Mouse (Mus musculus) limb, embryonic 12.5 days (tissue): ENCODE measurements around the gene Cdipt. TPM values are rescaled to one million over a fixed set of nuclear protein-coding genes. Genes with fewer than 3 reads are reported as not detected.

Experiments
- ATAC-seq: fragments of 200-750 bp; cut with Nextera tagmentation; 2 replicates; pipeline ENCODE4 v1.8.0; 2017; ENCODE audit warnings: low read depth, moderate TSS enrichment; ENCODE audit not compliant: insufficient number of reproducible peaks, insufficient read depth, low FRiP score, low TSS enrichment
- H3K27ac ChIP-seq: fragments of 300-500 bp; sonication (generic); 2 replicates; pipeline ENCODE4 v1.5.1; 2016; ENCODE audit warnings: mild to moderate bottlenecking, moderate library complexity
- H3K27me3 ChIP-seq: fragments of 300-500 bp; sonication (generic); 2 replicates; pipeline ENCODE4 v1.6.1; 2016; ENCODE audit warnings: mild to moderate bottlenecking, moderate library complexity
- H3K36me3 ChIP-seq: fragments of 300-500 bp; sonication (generic); 2 replicates; pipeline ENCODE4 v1.6.1; 2016; ENCODE audit warnings: mild to moderate bottlenecking, moderate library complexity
- H3K4me1 ChIP-seq: fragments of 300-500 bp; sonication (generic); replicated peaks from 2 replicates; pipeline ENCODE4 v1.6.1; 2016
- H3K4me2 ChIP-seq: fragments of 300-500 bp; sonication (generic); 2 replicates; pipeline ENCODE4 v1.6.1; 2016; ENCODE audit warnings: mild to moderate bottlenecking, moderate library complexity
- H3K4me3 ChIP-seq: fragments of 300-500 bp; sonication (generic); replicated peaks from 2 replicates; pipeline ENCODE4 v1.5.1; 2016; ENCODE audit warnings: mild to moderate bottlenecking
- H3K9ac ChIP-seq: fragments of 300-500 bp; sonication (generic); replicated peaks from 2 replicates; pipeline ENCODE4 v1.6.1; 2016; ENCODE audit warnings: mild to moderate bottlenecking, moderate library complexity
- H3K9me3 ChIP-seq: fragments of 300-500 bp; sonication (generic); 2 replicates; pipeline ENCODE4 v1.6.1; 2016; ENCODE audit warnings: mild to moderate bottlenecking, moderate library complexity
- WGBS: fragments of 180-500 bp; shearing (Covaris S2); methylation state at CpG from one replicate; pipeline ENCODE4 v1.1.7; 2016; 5-methylcytosine and 5-hydroxymethylcytosine counted together
- polyA plus RNA-seq: library from polyadenylated mRNA; unstranded; fragments of >200 nt; fragmentation: Nextera tagmentation; extraction: Ambion mirVana; gene quantifications from 2 replicates; pipeline ENCODE4 v1.2.1, GENCODE M21; 2016

Cdipt gene
- polyA plus RNA-seq, 1 experiment from 2014 or later = 76.5 TPM

DNA sequence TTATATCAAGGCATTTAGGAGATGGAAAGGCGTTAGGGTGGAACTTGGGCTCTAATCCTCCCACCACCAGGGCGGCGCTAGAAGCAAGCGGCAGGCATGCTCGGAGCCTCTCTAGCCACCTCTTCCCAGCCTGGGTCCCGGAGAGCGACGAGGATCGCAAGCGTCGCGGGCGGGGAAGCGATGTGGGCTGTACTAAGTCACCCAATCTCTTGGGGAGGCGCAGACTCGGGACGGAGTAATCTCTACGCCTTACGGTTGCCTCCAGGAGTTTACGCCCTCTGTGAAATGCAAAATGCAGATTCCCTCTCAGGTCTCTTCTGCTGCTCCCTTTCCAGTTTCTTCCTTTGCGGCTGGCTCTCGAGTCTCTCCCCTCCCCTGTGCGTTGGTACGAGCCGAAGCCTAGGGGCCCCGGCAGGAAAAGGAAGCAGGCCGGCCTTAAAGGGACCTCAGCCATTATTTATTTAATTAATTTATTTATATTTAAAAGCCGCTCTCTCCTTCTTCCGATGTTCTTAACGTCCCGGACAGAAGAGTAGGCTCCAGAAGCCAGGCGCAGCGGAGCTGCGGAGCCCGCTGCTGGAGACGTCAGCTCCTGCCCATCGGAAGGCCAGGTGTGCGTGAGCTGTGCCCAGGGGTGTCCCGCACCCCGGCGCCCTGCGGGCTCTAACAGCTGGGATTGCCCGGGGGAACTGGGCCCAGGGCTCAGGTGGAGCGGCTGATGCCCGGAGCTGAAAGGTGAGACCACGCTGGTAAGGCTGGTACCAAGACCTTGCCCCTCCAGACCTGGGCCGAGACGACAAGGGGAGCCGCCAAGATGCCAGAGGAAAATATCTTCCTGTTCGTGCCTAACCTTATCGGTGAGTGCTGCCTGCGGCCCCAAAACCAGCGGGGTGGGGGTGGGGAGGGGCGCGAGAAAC lies 494 bp downstream of the Cdipt start, which contains the start of gene Cdiptos:
Cdiptos (minus strand) TSS at position 149 of the 917 bp plus-strand sequence.
- WGBS = under 1% methylated on average over 55 of the region's 55 CpGs

GRCm38 (mm10) chr7:126976878-126977459 lies 1.3 kb downstream of the Cdipt start:
- H3K9ac ChIP-seq = peak overlapping the region; percentile 96
- WGBS = 28% methylated on average over 14 of the region's 14 CpGs
- peak overlapping the region; percentile 100 for H3K4me3 ChIP-seq
- peaks cover 37% of the 10 kb centered on the region for H3K36me3 ChIP-seq
- H3K4me1 ChIP-seq = peaks cover 9% of the 10 kb centered on the region; the same call in 1 of the 2 replicates
- ATAC-seq = peak; percentile 2; the same call in 1 of the 2 replicates
- no peaks in the 10 kb centered on the region for H3K9me3 ChIP-seq
- peak overlapping the region; percentile 91 for H3K4me2 ChIP-seq
- H3K27me3 ChIP-seq = no peaks in the 10 kb centered on the region
- peak overlapping the region; percentile 89 for H3K27ac ChIP-seq

More for the DNA sequence above, 494 bp downstream of the Cdipt start, which contains the start of gene Cdiptos:
- no peaks in the 10 kb centered on the region for H3K9me3 ChIP-seq
- peak; percentile 93 for ATAC-seq
- peaks cover 34% of the 10 kb centered on the region for H3K36me3 ChIP-seq
- peaks cover 9% of the 10 kb centered on the region; the same call in 1 of the 2 replicates for H3K4me1 ChIP-seq
- peak within 1 kb of the TSS; percentile 89 for H3K27ac ChIP-seq
- H3K27me3 ChIP-seq = no peaks in the 10 kb centered on the region
- H3K4me3 ChIP-seq = peak within 1 kb of the TSS; percentile 100
- peak within 1 kb of the TSS; percentile 91 for H3K4me2 ChIP-seq
- peak within 1 kb of the TSS; percentile 96 for H3K9ac ChIP-seq

DNA sequence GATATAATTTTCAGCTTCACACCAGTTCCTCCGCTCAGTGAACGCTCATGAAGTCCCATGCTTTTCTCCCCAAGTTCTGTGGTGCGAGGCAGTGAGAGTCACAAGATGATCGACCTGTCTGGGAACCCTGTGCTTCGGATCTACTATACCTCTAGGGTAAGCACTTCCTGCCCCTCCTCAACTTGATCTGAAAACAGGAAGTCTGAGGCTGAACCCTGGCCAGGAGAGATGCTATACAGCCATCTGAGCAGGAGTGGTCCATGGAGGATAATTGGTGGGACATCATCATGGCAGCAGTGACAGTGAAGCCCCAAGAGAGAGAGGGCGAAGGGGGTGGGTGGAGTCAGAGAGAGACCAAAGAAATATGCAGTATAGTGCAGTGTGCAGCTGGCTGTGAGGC lies 3.1 kb downstream of the Cdipt start:
- H3K36me3 ChIP-seq = peaks cover 37% of the 10 kb centered on the region
- H3K4me2 ChIP-seq = no peak overlapping the region
- no peaks in the 10 kb centered on the region for H3K27me3 ChIP-seq
- 95% methylated on average over 6 of the region's 6 CpGs for WGBS
- ATAC-seq = no peak
- H3K9me3 ChIP-seq = no peaks in the 10 kb centered on the region
- H3K4me3 ChIP-seq = no peak overlapping the region
- H3K27ac ChIP-seq = no peak overlapping the region
- H3K4me1 ChIP-seq = peaks cover 9% of the 10 kb centered on the region; the same call in 1 of the 2 replicates
- no peak overlapping the region for H3K9ac ChIP-seq

- H3K9ac ChIP-seq = no peak overlapping the region
- H3K4me1 ChIP-seq = peaks cover 11% of the 10 kb centered on the region; the same call in 1 of the 2 replicates
- H3K27me3 ChIP-seq = no peaks in the 10 kb centered on the region
- no peak for ATAC-seq
- H3K36me3 ChIP-seq = peaks cover 37% of the 10 kb centered on the region
- WGBS = 82% methylated on average over 2 of the region's 2 CpGs
- no peak overlapping the region for H3K27ac ChIP-seq
- no peaks in the 10 kb centered on the region for H3K9me3 ChIP-seq
- no peak overlapping the region for H3K4me3 ChIP-seq
- no peak overlapping the region for H3K4me2 ChIP-seq
Observed at GRCm38 (mm10) chr7:126981601-126982000, 5.9 kb downstream of the Cdipt start.

GRCm38 (mm10) chr7:126982054-126982453 lies 6.3 kb downstream of the Cdipt start:
- H3K27ac ChIP-seq = no peak overlapping the region
- no peaks in the 10 kb centered on the region for H3K27me3 ChIP-seq
- peaks cover 8% of the 10 kb centered on the region; the same call in 1 of the 2 replicates for H3K4me1 ChIP-seq
- H3K4me3 ChIP-seq = no peak overlapping the region
- peaks cover 37% of the 10 kb centered on the region for H3K36me3 ChIP-seq
- no peak for ATAC-seq
- no peak overlapping the region for H3K9ac ChIP-seq
- H3K4me2 ChIP-seq = no peak overlapping the region
- H3K9me3 ChIP-seq = no peaks in the 10 kb centered on the region
- 91% methylated on average over 4 of the region's 4 CpGs for WGBS

GRCm38 (mm10) chr7:126983113-126983512 lies 7.4 kb downstream of the Cdipt start:
- WGBS = 80% methylated on average over 7 of the region's 7 CpGs
- Histone ChIP-seq H3K4me3 (no peak overlapping the region), H3K4me2 (no peak overlapping the region), H3K9ac (no peak overlapping the region), H3K36me3 (peaks cover 32% of the 10 kb centered on the region), H3K27me3 (no peaks in the 10 kb centered on the region), H3K4me1 (0 out of 2 replicates have a peak, but pooled peaks cover 4% of the 10 kb centered on the region), H3K27ac (no peak overlapping the region), H3K9me3 (no peaks in the 10 kb centered on the region)
- no peak for ATAC-seq

DNA sequence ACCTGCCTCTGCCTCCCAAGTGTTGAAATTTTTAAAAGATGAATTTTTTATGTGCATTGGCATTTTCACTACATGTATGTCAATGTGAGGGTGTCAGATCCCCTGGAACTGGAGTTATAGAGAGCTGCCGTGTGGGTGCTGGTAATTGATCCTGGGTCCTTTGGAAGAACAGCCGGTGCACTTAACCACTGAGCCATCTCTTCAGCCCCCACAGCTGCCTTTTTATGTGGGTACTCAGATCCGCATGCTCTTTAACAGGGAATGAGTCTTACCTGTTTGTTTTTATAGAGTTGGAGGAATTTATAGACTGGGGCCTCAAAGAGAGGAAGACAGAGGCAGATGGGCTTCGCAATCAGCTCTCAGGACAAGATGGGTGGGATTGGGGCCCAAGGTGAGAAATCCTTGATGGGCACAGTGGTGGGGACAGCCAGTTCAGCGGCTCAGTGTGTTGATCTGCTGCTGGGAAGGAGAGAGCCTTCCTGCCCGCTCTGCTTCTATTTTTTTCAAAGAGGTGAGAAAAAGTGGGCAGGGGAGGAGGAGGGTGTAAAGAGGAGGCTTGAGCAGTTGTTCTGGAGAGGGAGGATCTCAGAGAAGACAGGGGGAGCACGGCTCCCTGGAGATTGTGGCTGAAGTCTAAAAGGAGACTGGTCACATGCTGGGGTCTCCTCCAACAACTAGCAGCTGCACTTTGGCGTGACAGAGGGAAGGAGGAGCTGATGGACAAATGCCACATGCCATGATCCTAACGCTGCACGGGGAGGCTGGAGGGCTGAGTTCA lies 9.1 kb downstream of the Cdipt start:
- H3K9ac ChIP-seq = no peak overlapping the region
- ATAC-seq = no peak
- WGBS = 33% methylated on average over 10 of the region's 10 CpGs

GRCm38 (mm10) chr7:126986319-126986718 lies 10.6 kb downstream of the Cdipt start:
- Histone ChIP-seq H3K9me3 (no peaks in the 10 kb centered on the region), H3K4me2 (no peak overlapping the region), H3K27ac (no peak overlapping the region), H3K9ac (no peak overlapping the region), H3K4me3 (no peak overlapping the region), H3K27me3 (no peaks in the 10 kb centered on the region), H3K36me3 (peaks cover 2% of the 10 kb centered on the region; the same call in 1 of the 2 replicates), H3K4me1 (0 out of 2 replicates have a peak, but pooled peaks cover 4% of the 10 kb centered on the region)
- ATAC-seq = no peak
- WGBS = 42% methylated on average over 9 of the region's 9 CpGs

More for the DNA sequence above, 9.1 kb downstream of the Cdipt start:
- Histone ChIP-seq H3K27me3 (no peaks in the 10 kb centered on the region), H3K4me2 (no peak overlapping the region), H3K36me3 (peaks cover 15% of the 10 kb centered on the region), H3K4me3 (no peak overlapping the region), H3K9me3 (no peaks in the 10 kb centered on the region), H3K27ac (no peak overlapping the region), H3K4me1 (0 out of 2 replicates have a peak, but pooled peaks cover 4% of the 10 kb centered on the region)

DNA sequence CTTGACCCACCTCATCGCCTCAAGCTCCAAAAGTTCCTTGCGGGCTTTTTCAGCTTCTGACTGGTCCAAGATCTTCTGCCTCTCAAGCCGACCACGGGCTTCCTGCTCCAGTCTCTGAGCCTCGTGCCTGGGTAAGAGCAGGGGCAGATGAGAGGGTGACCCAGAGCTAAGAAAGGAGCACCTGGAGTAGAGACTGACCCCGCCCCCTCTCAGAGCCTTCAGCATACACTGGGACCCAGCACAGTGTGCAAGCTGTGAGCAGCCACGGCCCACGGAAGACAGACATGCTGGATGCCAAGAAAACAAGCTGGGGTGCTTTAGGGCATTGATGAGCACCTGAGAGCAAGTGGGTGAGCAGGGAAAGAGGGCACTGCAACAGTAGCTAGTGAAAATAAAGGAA lies 13.1 kb downstream of the Cdipt start:
- no peak overlapping the region; the same call in 1 of the 2 replicates for H3K9ac ChIP-seq
- no peaks in the 10 kb centered on the region for H3K9me3 ChIP-seq
- 76% methylated on average over 8 of the region's 8 CpGs for WGBS
- H3K27ac ChIP-seq = no peak overlapping the region
- H3K27me3 ChIP-seq = no peaks in the 10 kb centered on the region
- H3K36me3 ChIP-seq = no peaks in the 10 kb centered on the region
- H3K4me2 ChIP-seq = no peak overlapping the region
- no peak for ATAC-seq
- H3K4me3 ChIP-seq = no peak overlapping the region
- H3K4me1 ChIP-seq = 0 out of 2 replicates have a peak, but pooled peaks cover 4% of the 10 kb centered on the region

DNA sequence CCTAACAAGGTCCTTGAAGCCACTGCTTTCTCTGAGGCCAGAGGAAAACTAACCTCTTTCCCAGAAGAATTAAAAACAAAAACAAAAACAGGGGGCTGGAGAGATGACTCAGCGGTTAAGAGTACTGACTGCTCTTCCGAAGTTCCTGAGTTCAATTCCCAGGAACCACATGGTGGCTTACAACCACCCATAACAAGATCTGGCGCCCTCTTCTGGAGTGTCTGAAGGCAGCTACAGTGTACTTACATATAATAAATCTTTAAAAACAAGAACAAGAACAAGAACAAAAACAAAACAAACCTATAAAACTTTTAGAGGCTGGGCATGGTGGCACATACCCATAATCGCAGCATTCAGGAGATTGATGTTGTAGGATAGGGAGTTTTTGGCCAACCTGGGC lies 20.7 kb downstream of the Cdipt start:
- WGBS = 90% methylated on average over 4 of the region's 4 CpGs
- no peak overlapping the region for H3K9ac ChIP-seq
- ATAC-seq = no peak
- no peaks in the 10 kb centered on the region for H3K27me3 ChIP-seq
- no peaks in the 10 kb centered on the region for H3K4me1 ChIP-seq
- H3K9me3 ChIP-seq = no peaks in the 10 kb centered on the region
- no peak overlapping the region for H3K4me3 ChIP-seq
- no peak overlapping the region for H3K27ac ChIP-seq
- no peaks in the 10 kb centered on the region for H3K36me3 ChIP-seq
- H3K4me2 ChIP-seq = no peak overlapping the region
